In genomic region chr2:51148454-51148853, GRCm38 (mm10) we compare ENCODE assay signal across 8 mouse cellular contexts. TPM values are rescaled to one million over a fixed set of nuclear protein-coding genes. Genes with fewer than 3 reads are reported as not detected.
DNase-seq lines count a peak whose midpoint lies in the region; ATAC-seq and TF ChIP-seq lines count a peak whose summit lies in the region.

No protein-coding gene starts in this region.

- WGBS in heart, adult 2 months, result 0% methylated on average over 20 of the region's 20 CpGs
- under 1% methylated on average over 20 of the region's 20 CpGs for WGBS in liver, embryonic 12.5 days (ENCODE audit: insufficient replicate concordance)
- WGBS in neural tube, embryonic 12.5 days, result 1% methylated on average over 20 of the region's 20 CpGs

- TF ChIP-seq CTCF in testis, adult 2 months (IDR thresholded peaks at IDR 0.05; ENCODE audit: control insufficient read depth, insufficient read depth, insufficient replicate concordance, low read depth, low read length), result no peak
- TF ChIP-seq CTCF in cortical plate, adult 2 months (IDR thresholded peaks at IDR 0.05; ENCODE audit: extremely low read depth, insufficient read depth, low read length), result no peak
- TF ChIP-seq CTCF in heart, adult 2 months (IDR thresholded peaks at IDR 0.05), result no peak

- no peak overlapping the region for H3K27ac ChIP-seq in testis, adult 2 months (ENCODE audit: control insufficient read depth, insufficient read depth, low read depth, low read length)
- peak overlapping the region; percentile 79 for H3K27ac ChIP-seq in cortical plate, adult 2 months (ENCODE audit: insufficient read depth, low read length)
- peak overlapping the region; percentile 95 for H3K27ac ChIP-seq in heart, adult 2 months
- peak overlapping the region; percentile 40; the same call in 1 of the 2 replicates for H3K27ac ChIP-seq in liver, embryonic 12.5 days
- H3K27ac ChIP-seq in neural tube, embryonic 12.5 days, result peak overlapping the region; percentile 75

- H3K4me3 ChIP-seq in testis, adult 2 months (ENCODE audit: control insufficient read depth, low read depth, low read length), result peak overlapping the region; percentile 84
- H3K4me3 ChIP-seq in cortical plate, adult 2 months (ENCODE audit: insufficient read depth, low read length), result peak overlapping the region; percentile 89
- peak overlapping the region; percentile 72 for H3K4me3 ChIP-seq in heart, adult 2 months
- H3K4me3 ChIP-seq in liver, embryonic 12.5 days, result peak overlapping the region; percentile 61
- peak overlapping the region; percentile 98 for H3K4me3 ChIP-seq in neural tube, embryonic 12.5 days

- H3K36me3 ChIP-seq in testis, adult 2 months (ENCODE audit: control insufficient read depth, insufficient read depth, low read length), result no peaks in the 10 kb centered on the region
- H3K36me3 ChIP-seq in heart, adult 2 months (ENCODE audit: control insufficient read depth, insufficient read depth, low read length), result peaks cover 7% of the 10 kb centered on the region; the same call in 1 of the 2 replicates
- H3K36me3 ChIP-seq in liver, embryonic 12.5 days, result no peaks in the 10 kb centered on the region
- H3K36me3 ChIP-seq in neural tube, embryonic 12.5 days, result peaks cover under 1% of the 10 kb centered on the region; the same call in 1 of the 2 replicates

- no peak for DNase-seq in testis, postnatal 14 days (ENCODE audit: low spot score)
- peak; percentile 51 to 70 for DNase-seq in heart, adult 2 months
- DNase-seq in kidney, adult 18-20 months, result peak; percentile 57
- peak; percentile 58 for DNase-seq in yolk sac, embryonic 10.5 days (ENCODE audit: low spot score)

- H3K4me2 ChIP-seq in liver, embryonic 12.5 days, result peak overlapping the region; percentile 68
- peak overlapping the region; percentile 72 for H3K4me2 ChIP-seq in neural tube, embryonic 12.5 days (replicated peaks)

- no peak for TF ChIP-seq EP300 in heart, adult 2 months (IDR thresholded peaks at IDR 0.05; ENCODE audit: insufficient read depth, low read depth, low read length)

- ATAC-seq in liver, embryonic 12.5 days, result no peak
- ATAC-seq in neural tube, embryonic 12.5 days (ENCODE audit: low FRiP score, low read depth), result peak; percentile 32; the same call in 1 of the 2 replicates

- no peaks in the 10 kb centered on the region for H3K9me3 ChIP-seq in liver, embryonic 12.5 days (replicated peaks)
- H3K9me3 ChIP-seq in neural tube, embryonic 12.5 days, result no peaks in the 10 kb centered on the region

- intact Hi-C loops in heart, adult 2 months (cut with DNase I), result loop anchor here (2.0 to 10.0 kb wide), 4 partner anchors 374 to 852 kb away; partner anchors contain the start of gene Mmadhc

- H3K27me3 ChIP-seq in testis, adult 2 months (ENCODE audit: control insufficient read depth, insufficient read depth, low read length), result no peaks in the 10 kb centered on the region
- H3K27me3 ChIP-seq in heart, adult 2 months (ENCODE audit: control insufficient read depth, insufficient read depth, low read length), result no peaks in the 10 kb centered on the region
- H3K27me3 ChIP-seq in liver, embryonic 12.5 days (replicated peaks), result peaks cover 36% of the 10 kb centered on the region
- no peaks in the 10 kb centered on the region for H3K27me3 ChIP-seq in neural tube, embryonic 12.5 days (replicated peaks)

- no peak for TF ChIP-seq POLR2A in testis, adult 2 months (IDR thresholded peaks at IDR 0.05; ENCODE audit: control insufficient read depth, low read depth, low read length)
- no peak for TF ChIP-seq POLR2A in cortical plate, adult 2 months (IDR thresholded peaks at IDR 0.05; ENCODE audit: extremely low read depth, insufficient read depth, low read length)
- TF ChIP-seq POLR2A in heart, adult 2 months (IDR thresholded peaks at IDR 0.05; ENCODE audit: insufficient read depth, low read depth, low read length), result no peak

- H3K9ac ChIP-seq in heart, adult 2 months (ENCODE audit: low read depth, low read length), result peak overlapping the region; percentile 89
- H3K9ac ChIP-seq in liver, embryonic 12.5 days, result peak overlapping the region; percentile 68
- H3K9ac ChIP-seq in neural tube, embryonic 12.5 days, result peak overlapping the region; percentile 98

- no peaks in the 10 kb centered on the region for H3K79me2 ChIP-seq in heart, adult 2 months (replicated peaks; ENCODE audit: control insufficient read depth, insufficient read depth, low read length)

- peaks cover 9% of the 10 kb centered on the region for H3K4me1 ChIP-seq in testis, adult 2 months (ENCODE audit: control insufficient read depth, insufficient read depth, low read length)
- H3K4me1 ChIP-seq in cortical plate, adult 2 months (ENCODE audit: control insufficient read depth, insufficient read depth, low read length), result no peaks in the 10 kb centered on the region
- H3K4me1 ChIP-seq in heart, adult 2 months (ENCODE audit: control insufficient read depth, insufficient read depth, low read length), result peaks cover 3% of the 10 kb centered on the region; the same call in 1 of the 2 replicates
- H3K4me1 ChIP-seq in liver, embryonic 12.5 days, result peaks cover 14% of the 10 kb centered on the region
- peaks cover 17% of the 10 kb centered on the region for H3K4me1 ChIP-seq in neural tube, embryonic 12.5 days

RNA-seq across cellular contexts. Expression of gene Rnd3, which starts 0.5 kb away (rescaled TPM):
- 0.47 and 1.3 TPM in 2 replicates for polyA plus RNA-seq in testis, adult 2 months (2012; rRNA removed)
- polyA plus RNA-seq in cortical plate, adult 2 months (2012; rRNA removed), result 10.4 and 10.5 TPM in 2 replicates
- 10 to 100 TPM; 14.3 to 15.8 TPM for total RNA-seq in heart, adult 2 months (2021)
- polyA plus RNA-seq in heart, adult 2 months (2012; rRNA removed), result 2.6 and 7.0 TPM in 2 replicates
- polyA plus RNA-seq in liver, embryonic 12.5 days (2016; fragmentation: Nextera tagmentation; extraction: Ambion mirVana), result 17.8 and 18.1 TPM in 2 replicates
- polyA plus RNA-seq in neural tube, embryonic 12.5 days (2016; fragmentation: Nextera tagmentation; extraction: Ambion mirVana), result 257 and 270 TPM in 2 replicates

Comparison
In these comparisons a context has a peak if more than half of its experiments do, and no peak if none do; other contexts are left out.
1. RNA of gene Rnd3, which starts 0.5 kb away (polyA plus RNA-seq): 257 to 270 TPM in neural tube, embryonic 12.5 days; 17.8 to 18.1 TPM in liver, embryonic 12.5 days, 10.4 to 10.5 TPM in cortical plate, adult 2 months, 2.6 to 7.0 TPM in heart, adult 2 months and 0.47 to 1.3 TPM in testis, adult 2 months; every median in the first group is over 10 times any median in the second.
2. Peak in every context shown above with its lines, with median percentiles within 50 percentile points of each other: H3K4me3 ChIP-seq and H3K9ac ChIP-seq.